Mouse (Mus musculus) left cerebral cortex, adult 8-10 months (tissue): ENCODE data around the gene Itgb8. TPM values are rescaled to one million over a fixed set of nuclear protein-coding genes. Genes with fewer than 3 reads are reported as not detected.

Experiments
- DNase-seq, 2 experiments: peaks; one replicate each; pipeline ENCODE4 v3.0.0; 2022; ENCODE audit warnings: low spot score in 2 of 2
- total RNA-seq, 4 experiments: library from RNA; stranded (reverse); gene quantifications; 2 replicates each; pipeline ENCODE4 v1.2.4; 2022

Gene Itgb8
- total RNA-seq, 4 experiments from 2014 or later = 38.5 to 47.0 (median 44.6) TPM

- peak in 1 of 2 experiments; percentile 78 for DNase-seq
These were observed 29.1 kb downstream of the Itgb8 start for GRCm38 (mm10) chr12:119209384-119210072.

- no peak for DNase-seq
These were observed 31.2 kb downstream of the Itgb8 start for GRCm38 (mm10) chr12:119207464-119207801.

- DNase-seq = peak in 1 of 2 experiments; percentile 72
These were observed 31.7 kb downstream of the Itgb8 start for GRCm38 (mm10) chr12:119206711-119207463.

- DNase-seq = no peak
These were observed 34.2 kb downstream of the Itgb8 start for GRCm38 (mm10) chr12:119204411-119204810.

GRCm38 (mm10) chr12:119202766-119203165, 35.8 kb downstream of the Itgb8 start:
- DNase-seq = no peak

- no peak for DNase-seq
These were observed 43.5 kb downstream of the Itgb8 start for GRCm38 (mm10) chr12:119195145-119195544.

GRCm38 (mm10) chr12:119189814-119190213, 48.8 kb downstream of the Itgb8 start:
- DNase-seq = no peak

- DNase-seq = no peak
These were observed 53.2 kb downstream of the Itgb8 start for GRCm38 (mm10) chr12:119185441-119185840.

- DNase-seq = no peak
These were observed 56.2 kb downstream of the Itgb8 start for GRCm38 (mm10) chr12:119182215-119182924.

- DNase-seq = no peak
These were observed 62.6 kb downstream of the Itgb8 start for GRCm38 (mm10) chr12:119176017-119176416.

GRCm38 (mm10) chr12:119169828-119170539, 68.6 kb downstream of the Itgb8 start:
- DNase-seq = no peak

- DNase-seq = no peak
These were observed 69.5 kb downstream of the Itgb8 start for GRCm38 (mm10) chr12:119169143-119169542.

GRCm38 (mm10) chr12:119165115-119165514, 73.5 kb downstream of the Itgb8 start:
- DNase-seq = no peak

- no peak for DNase-seq
These were observed 73.9 kb downstream of the Itgb8 start for GRCm38 (mm10) chr12:119164672-119165071.

- DNase-seq = peak in 1 of 2 experiments; percentile 26
These were observed 74.4 kb downstream of the Itgb8 start for GRCm38 (mm10) chr12:119164176-119164575.

GRCm38 (mm10) chr12:119160786-119161185, 77.8 kb downstream of the Itgb8 start:
- DNase-seq = no peak

GRCm38 (mm10) chr12:119159254-119159933, 79.2 kb downstream of the Itgb8 start:
- no peak for DNase-seq

GRCm38 (mm10) chr12:119157686-119158085, 80.9 kb downstream of the Itgb8 start:
- no peak for DNase-seq

GRCm38 (mm10) chr12:119157068-119157467, 81.5 kb downstream of the Itgb8 start:
- DNase-seq = no peak

- DNase-seq = no peak
These were observed 83.0 kb downstream of the Itgb8 start for GRCm38 (mm10) chr12:119155566-119155965.

- no peak for DNase-seq
These were observed 87.6 kb downstream of the Itgb8 start for GRCm38 (mm10) chr12:119150956-119151355.
